Mouse (Mus musculus) forebrain, embryonic 16.5 days (tissue): ENCODE measurements around the gene 1600014C23Rik. TPM values are rescaled to one million over a fixed set of nuclear protein-coding genes. Genes with fewer than 3 reads are reported as not detected.

ENCODE experiments used
- ATAC-seq: fragments of 200-750 bp; cut with Nextera tagmentation; 2 replicates; pipeline ENCODE4 v1.8.0; 2017; ENCODE audit warnings: mild to moderate bottlenecking, moderate library complexity
- H3K27ac ChIP-seq: fragments of 300-500 bp; sonication (generic); 2 replicates; pipeline ENCODE4 v1.5.1; 2014; ENCODE audit warnings: low read length, control low read depth
- H3K27me3 ChIP-seq: fragments of 300-500 bp; sonication (generic); replicated peaks from 2 replicates; pipeline ENCODE4 v1.6.1; 2014; ENCODE audit warnings: low read length; ENCODE audit not compliant: control insufficient read depth, insufficient read depth
- H3K36me3 ChIP-seq: fragments of 300-500 bp; sonication (generic); 2 replicates; pipeline ENCODE4 v1.6.1; 2014; ENCODE audit not compliant: control insufficient read depth, insufficient read depth
- H3K4me1 ChIP-seq: fragments of 300-500 bp; sonication (generic); replicated peaks from 2 replicates; pipeline ENCODE4 v1.6.1; 2014; ENCODE audit warnings: low read length; ENCODE audit not compliant: control insufficient read depth, insufficient read depth
- H3K4me2 ChIP-seq: fragments of 300-500 bp; sonication (generic); 2 replicates; pipeline ENCODE4 v1.6.1; 2014; ENCODE audit warnings: mild to moderate bottlenecking, low read length, control low read depth
- H3K4me3 ChIP-seq: fragments of 300-500 bp; sonication (generic); replicated peaks from 2 replicates; pipeline ENCODE4 v1.5.1; 2014; ENCODE audit warnings: mild to moderate bottlenecking, low read length, control low read depth
- H3K9ac ChIP-seq: fragments of 300-500 bp; sonication (generic); replicated peaks from 2 replicates; pipeline ENCODE4 v1.6.1; 2014; ENCODE audit warnings: low read depth, low read length, control low read depth
- H3K9me3 ChIP-seq: fragments of 300-500 bp; sonication (generic); 2 replicates; pipeline ENCODE4 v1.6.1; 2016; ENCODE audit warnings: low read length; ENCODE audit not compliant: control insufficient read depth
- WGBS: fragments of 180-500 bp; shearing (Covaris S2); extraction: QIAGEN DNeasy Blood & Tissue Kit; methylation state at CpG from one replicate; pipeline ENCODE4 v1.1.7; 2014; 5-methylcytosine and 5-hydroxymethylcytosine counted together
- polyA plus RNA-seq: library from polyadenylated mRNA; unstranded; fragments of >200 nt; fragmentation: Nextera tagmentation; extraction: Ambion mirVana; gene quantifications from 2 replicates; pipeline ENCODE4 v1.2.1, GENCODE M21; 2015

Gene 1600014C23Rik
- polyA plus RNA-seq, 1 experiment from 2014 or later, result 0.46 TPM

- no peak overlapping the region for H3K4me3 ChIP-seq
- no peak overlapping the region for H3K4me2 ChIP-seq
- no peaks in the 10 kb centered on the region for H3K9me3 ChIP-seq
- H3K36me3 ChIP-seq, result no peaks in the 10 kb centered on the region
- peaks cover 7% of the 10 kb centered on the region for H3K4me1 ChIP-seq
- no peak overlapping the region for H3K9ac ChIP-seq
- no peak overlapping the region for H3K27ac ChIP-seq
- no peaks in the 10 kb centered on the region for H3K27me3 ChIP-seq
- no peak for ATAC-seq
- 73% methylated on average over 5 of the region's 5 CpGs for WGBS
Measured at GRCm38 (mm10) chr17:45756831-45757230, 23.2 kb upstream of the 1600014C23Rik start.

DNA sequence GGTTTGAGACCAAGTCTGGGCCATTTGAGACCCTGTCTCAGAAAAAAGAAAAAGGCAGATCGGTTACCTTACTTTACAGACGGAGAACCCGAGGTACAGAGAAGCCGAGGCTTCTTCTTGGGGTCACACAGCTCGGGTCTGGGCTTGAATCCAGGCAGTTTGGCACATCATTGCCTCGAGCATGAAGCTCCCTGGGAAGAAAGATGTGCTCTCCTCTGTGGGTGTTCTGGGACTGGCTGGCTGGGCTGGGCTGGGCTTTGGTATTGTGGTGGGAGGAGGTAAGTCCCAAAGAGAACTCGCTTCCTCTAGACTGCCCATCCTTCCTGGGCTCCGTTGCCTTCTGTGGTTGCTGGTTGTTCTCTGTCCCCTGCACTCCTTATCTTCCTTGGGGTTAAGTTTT lies 22.7 kb upstream of the 1600014C23Rik start:
- Histone ChIP-seq H3K4me2 (no peak overlapping the region), H3K9me3 (no peaks in the 10 kb centered on the region), H3K4me1 (peaks cover 7% of the 10 kb centered on the region), H3K36me3 (no peaks in the 10 kb centered on the region), H3K27ac (no peak overlapping the region), H3K9ac (no peak overlapping the region), H3K27me3 (no peaks in the 10 kb centered on the region), H3K4me3 (no peak overlapping the region)
- ATAC-seq, result no peak
- whole genome bisulfite sequencing, result 68% methylated on average over 8 of the region's 8 CpGs

DNA sequence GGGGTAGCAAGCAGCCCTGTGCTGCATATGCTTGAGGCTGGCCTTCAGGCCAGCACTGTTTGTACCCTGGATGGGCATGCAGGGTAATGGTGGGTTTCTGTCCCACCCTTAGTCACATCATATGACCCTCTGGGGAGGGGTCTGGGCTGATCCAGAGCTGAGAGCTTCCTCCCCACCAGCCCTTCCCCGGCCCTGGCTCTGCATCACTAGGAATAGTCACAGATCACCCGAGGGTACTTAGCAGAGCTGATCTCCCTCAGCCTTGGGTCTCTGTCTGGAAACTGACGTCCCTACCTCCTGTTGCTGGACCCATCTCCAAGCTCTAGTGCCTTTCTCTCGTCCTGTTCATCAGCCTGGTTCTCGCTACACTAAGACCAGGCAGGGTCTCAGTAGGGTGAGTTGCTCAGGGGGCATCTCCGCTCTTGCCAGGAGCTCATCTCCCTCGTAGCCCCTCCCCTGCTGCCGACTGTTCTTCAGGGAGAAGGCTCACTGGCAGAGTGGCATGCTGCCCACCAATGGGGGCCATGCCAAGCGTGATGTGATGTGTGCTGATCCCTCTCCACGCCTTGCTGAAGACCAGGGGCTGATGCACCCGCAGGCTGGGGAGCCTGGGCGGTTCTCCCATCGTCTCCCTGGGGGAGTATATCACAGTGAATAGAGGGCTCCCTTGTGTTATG lies 20.7 kb upstream of the 1600014C23Rik start:
- Histone ChIP-seq H3K36me3 (no peaks in the 10 kb centered on the region), H3K9ac (peak overlapping the region; percentile 35), H3K4me1 (peaks cover 7% of the 10 kb centered on the region), H3K27ac (peak overlapping the region; percentile 64), H3K27me3 (no peaks in the 10 kb centered on the region), H3K4me3 (peak overlapping the region; percentile 10; the same call in 1 of the 2 replicates), H3K9me3 (no peaks in the 10 kb centered on the region), H3K4me2 (peak overlapping the region; percentile 32)
- 53% methylated on average over 13 of the region's 13 CpGs for WGBS
- peak; percentile 89 for ATAC-seq

DNA sequence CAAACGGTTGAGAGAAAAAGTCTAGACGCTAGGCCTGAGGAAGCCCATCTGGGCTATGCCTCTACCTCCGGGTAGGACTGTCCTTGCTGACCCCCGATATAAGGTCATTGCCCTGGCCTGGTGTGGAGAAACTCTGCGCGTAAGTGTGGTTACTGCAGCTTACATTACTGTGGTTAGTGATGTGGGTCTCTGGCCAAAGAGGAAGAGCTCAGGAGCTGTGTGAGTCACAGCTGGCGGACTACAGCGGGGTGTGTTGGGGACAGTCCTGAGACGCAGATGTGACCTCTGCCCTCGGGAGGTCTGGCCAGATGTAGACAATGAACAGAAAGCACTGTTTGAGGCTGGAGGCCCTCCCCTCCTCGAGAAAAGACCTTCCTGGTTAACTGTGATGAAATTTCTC lies 19.0 kb upstream of the 1600014C23Rik start:
- no peak for ATAC-seq
- no peak overlapping the region for H3K27ac ChIP-seq
- no peaks in the 10 kb centered on the region for H3K9me3 ChIP-seq
- no peak overlapping the region for H3K4me2 ChIP-seq
- 66% methylated on average over 11 of the region's 11 CpGs for WGBS
- H3K36me3 ChIP-seq, result no peaks in the 10 kb centered on the region
- no peak overlapping the region for H3K9ac ChIP-seq
- H3K27me3 ChIP-seq, result no peaks in the 10 kb centered on the region
- H3K4me1 ChIP-seq, result peaks cover 7% of the 10 kb centered on the region
- H3K4me3 ChIP-seq, result no peak overlapping the region

- Histone ChIP-seq H3K27me3 (no peaks in the 10 kb centered on the region), H3K27ac (no peak overlapping the region), H3K36me3 (no peaks in the 10 kb centered on the region), H3K9ac (no peak overlapping the region), H3K4me3 (no peak overlapping the region), H3K4me2 (no peak overlapping the region), H3K9me3 (no peaks in the 10 kb centered on the region), H3K4me1 (peaks cover 7% of the 10 kb centered on the region)
- ATAC-seq, result no peak
- 87% methylated on average over 8 of the region's 8 CpGs for WGBS
Measured at GRCm38 (mm10) chr17:45752053-45752452, 18.4 kb upstream of the 1600014C23Rik start.

- 100% methylated on average over 1 of the region's 1 CpGs for WGBS
- Histone ChIP-seq H3K4me3 (no peak overlapping the region), H3K36me3 (no peaks in the 10 kb centered on the region), H3K9ac (no peak overlapping the region), H3K4me1 (peaks cover 7% of the 10 kb centered on the region), H3K9me3 (no peaks in the 10 kb centered on the region), H3K27ac (no peak overlapping the region), H3K4me2 (no peak overlapping the region), H3K27me3 (no peaks in the 10 kb centered on the region)
- no peak for ATAC-seq
Measured at GRCm38 (mm10) chr17:45751359-45751758, 17.7 kb upstream of the 1600014C23Rik start.

- Histone ChIP-seq H3K27ac (no peak overlapping the region), H3K27me3 (no peaks in the 10 kb centered on the region), H3K4me1 (0 out of 2 replicates have a peak, but pooled peaks cover under 1% of the 10 kb centered on the region), H3K4me2 (no peak overlapping the region), H3K9me3 (no peaks in the 10 kb centered on the region), H3K4me3 (no peak overlapping the region), H3K36me3 (no peaks in the 10 kb centered on the region), H3K9ac (no peak overlapping the region)
- ATAC-seq, result no peak
- 71% methylated on average over 6 of the region's 6 CpGs for WGBS
Measured at GRCm38 (mm10) chr17:45749100-45749499, 15.5 kb upstream of the 1600014C23Rik start.

DNA sequence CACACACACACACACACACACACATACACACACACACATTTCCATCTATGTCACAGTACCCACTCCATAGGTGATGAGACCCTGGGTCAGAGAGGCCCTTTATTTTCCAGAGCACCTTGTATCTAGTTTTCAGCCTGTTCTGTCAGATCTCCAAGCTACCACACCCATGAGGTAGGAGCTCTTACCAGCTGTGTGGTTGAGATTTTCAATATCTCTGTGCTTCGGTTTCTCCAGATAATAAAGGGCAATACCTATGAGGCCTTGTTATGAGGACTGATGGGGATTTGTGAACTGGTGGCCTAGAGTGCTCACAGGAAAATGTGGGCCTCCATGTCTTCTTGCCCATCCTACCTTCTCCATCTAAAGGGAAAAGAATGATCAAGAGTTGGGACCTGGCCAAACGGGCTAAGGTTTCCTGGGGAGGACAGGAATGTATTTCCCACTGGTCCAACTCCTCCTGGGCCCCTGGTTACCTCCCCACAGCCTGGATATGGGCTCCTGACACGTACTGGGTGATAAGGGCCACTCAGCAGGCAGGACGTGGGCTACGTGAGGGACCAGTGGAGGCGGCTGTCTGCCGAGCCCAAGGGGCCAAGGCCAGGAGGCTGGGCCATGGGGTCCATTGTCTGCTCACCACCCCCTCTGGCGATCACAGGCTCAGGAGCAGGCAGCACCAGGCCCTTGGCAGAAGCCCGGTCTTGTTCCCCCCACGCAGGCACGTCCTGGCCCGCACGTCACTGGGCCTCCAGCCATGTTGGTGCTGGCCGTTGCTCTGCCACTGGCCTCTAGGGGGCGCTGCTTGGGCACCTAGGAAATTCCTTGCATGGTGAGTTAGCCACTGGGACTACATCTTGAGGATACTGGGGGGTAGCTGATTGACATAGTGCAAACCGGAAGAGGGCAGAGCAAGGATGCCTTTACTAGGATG lies 14.5 kb upstream of the 1600014C23Rik start:
- Histone ChIP-seq H3K4me1 (no peaks in the 10 kb centered on the region), H3K9ac (no peak overlapping the region), H3K36me3 (no peaks in the 10 kb centered on the region), H3K4me3 (no peak overlapping the region), H3K9me3 (no peaks in the 10 kb centered on the region), H3K27me3 (no peaks in the 10 kb centered on the region), H3K4me2 (no peak overlapping the region), H3K27ac (no peak overlapping the region)
- ATAC-seq, result peak; percentile 31; the same call in 1 of the 2 replicates
- 48% methylated on average over 16 of the region's 16 CpGs for WGBS

GRCm38 (mm10) chr17:45747293-45747692 lies 13.6 kb upstream of the 1600014C23Rik start:
- Histone ChIP-seq H3K36me3 (no peaks in the 10 kb centered on the region), H3K9me3 (no peaks in the 10 kb centered on the region), H3K9ac (no peak overlapping the region), H3K4me1 (no peaks in the 10 kb centered on the region), H3K4me2 (no peak overlapping the region), H3K27ac (no peak overlapping the region), H3K27me3 (no peaks in the 10 kb centered on the region), H3K4me3 (no peak overlapping the region)
- WGBS, result 96% methylated on average over 4 of the region's 4 CpGs
- no peak for ATAC-seq
